Mouse (Mus musculus): ENCODE results near the gene Mrps34. TPM values are rescaled to one million over a fixed set of nuclear protein-coding genes. Genes with fewer than 3 reads are reported as not detected.

The Mrps34 gene
- total RNA-seq, 4 experiments from 2014 or later: 88.8 to 125 (median 109) TPM

Other genes starting within 250 kb of the Mrps34 start
- gene Slc9a3r2, start 244.8 kb upstream of the Mrps34 start, total RNA-seq (2022): 100 to 1,000 TPM in 2 of 4 experiments, 10 to 100 TPM in 2; 87.7 to 110 (median 101) TPM
- gene Npw, start 236.7 kb upstream of the Mrps34 start, total RNA-seq (2022): not detected
- 10 to 100 TPM; 14.3 to 17.0 (median 15.9) TPM for gene Zfp598, start 225.4 kb upstream of the Mrps34 start, total RNA-seq (2022)
- gene Syngr3, start 205.2 kb upstream of the Mrps34 start, total RNA-seq (2022): under 1 TPM in 2 of 4 experiments, not detected in 2; 0.14 to 0.24 TPM
- 10 to 100 TPM; 20.0 to 22.2 (median 21.1) TPM for gene Gfer, start 199.0 kb upstream of the Mrps34 start, total RNA-seq (2022)
- under 1 TPM; 0.49 to 0.84 (median 0.58) TPM for gene Noxo1, start 198.9 kb upstream of the Mrps34 start, total RNA-seq (2022)
- 10 to 100 TPM; 14.4 to 21.6 (median 17.3) TPM for gene Tbl3, start 187.5 kb upstream of the Mrps34 start, total RNA-seq (2022)
- under 1 TPM in 1 of 4 experiments, not detected in 3; 0.23 TPM for gene Rnf151, start 177.1 kb upstream of the Mrps34 start, total RNA-seq (2022)
- gene Rps2, start 177.0 kb upstream of the Mrps34 start, total RNA-seq (2022): 100 to 1,000 TPM; 631 to 768 (median 679) TPM
- 1,000 to 10,000 TPM in 1 of 4 experiments, 100 to 1,000 TPM in 3; 975 to 1,073 (median 990) TPM for gene Ndufb10, start 170.6 kb upstream of the Mrps34 start, total RNA-seq (2022)
- 100 to 1,000 TPM; 389 to 453 (median 417) TPM for gene Rpl3l, start 167.3 kb upstream of the Mrps34 start, total RNA-seq (2022)
- 100 to 1,000 TPM; 172 to 208 (median 186) TPM for gene Msrb1, start 158.5 kb upstream of the Mrps34 start, total RNA-seq (2022)
- not detected for gene Hs3st6, start 142.1 kb upstream of the Mrps34 start, total RNA-seq (2022)
- under 1 TPM in 1 of 4 experiments, not detected in 3; 0.19 TPM for gene Meiob, start 90.8 kb upstream of the Mrps34 start, total RNA-seq (2022)
- gene Hagh, start 55.0 kb upstream of the Mrps34 start, total RNA-seq (2022): 10 to 100 TPM; 78.0 to 97.5 (median 87.2) TPM
- gene Fahd1, start 44.8 kb upstream of the Mrps34 start, total RNA-seq (2022): 10 to 100 TPM; 85.1 to 94.4 (median 88.7) TPM
- gene Igfals, start 29.1 kb upstream of the Mrps34 start, total RNA-seq (2022): 10 to 100 TPM in 2 of 4 experiments, 1 to 10 TPM in 2; 7.8 to 14.5 (median 11.1) TPM
- gene Nubp2, start 8.8 kb upstream of the Mrps34 start, total RNA-seq (2022): 10 to 100 TPM; 17.2 to 20.1 (median 19.2) TPM
- 10 to 100 TPM; 25.8 to 29.3 (median 27.7) TPM for gene Spsb3, start 8.5 kb upstream of the Mrps34 start, total RNA-seq (2022)
- gene Eme2, start within 50 bp of the Mrps34 start, total RNA-seq (2022): 10 to 100 TPM; 19.4 to 23.5 (median 21.1) TPM
- gene Nme3, start 1.4 kb downstream of the Mrps34 start, total RNA-seq (2022): 10 to 100 TPM; 29.0 to 31.4 (median 29.5) TPM
- gene Mapk8ip3, start 41.9 kb downstream of the Mrps34 start, total RNA-seq (2022): 10 to 100 TPM; 55.0 to 69.0 (median 62.5) TPM
- gene Jpt2, start 65.6 kb downstream of the Mrps34 start, total RNA-seq (2022): 10 to 100 TPM in 2 of 4 experiments, 1 to 10 TPM in 2; 6.4 to 12.8 (median 9.6) TPM
- 10 to 100 TPM in 1 of 4 experiments, 1 to 10 TPM in 3; 9.4 to 11.3 (median 9.6) TPM for gene Cramp1l, start 120.7 kb downstream of the Mrps34 start, total RNA-seq (2022)
- 1 to 10 TPM; 3.5 to 6.3 (median 4.5) TPM for gene Ift140, start 121.0 kb downstream of the Mrps34 start, total RNA-seq (2022)
- 10 to 100 TPM; 29.7 to 45.6 (median 39.3) TPM for gene Tmem204, start 188.5 kb downstream of the Mrps34 start, total RNA-seq (2022)
- gene Telo2, start 220.9 kb downstream of the Mrps34 start, total RNA-seq (2022): 10 to 100 TPM; 10.8 to 15.7 (median 13.5) TPM
- 1 to 10 TPM; 3.4 to 7.7 (median 4.5) TPM for gene Ptx4, start 225.6 kb downstream of the Mrps34 start, total RNA-seq (2022)
- gene Clcn7, start 238.3 kb downstream of the Mrps34 start, total RNA-seq (2022): 10 to 100 TPM; 25.7 to 28.2 (median 27.1) TPM

Data from heart, adult 8-10 months (tissue).